Comparison of ENCODE assay signal across 17 mouse cellular contexts in genomic region chr9:35336701-35337055, GRCm38 (mm10).
DNase-seq lines count a peak whose midpoint lies in the region; ATAC-seq and TF ChIP-seq lines count a peak whose summit lies in the region.
"Had no signal": no experiment of that assay in that cellular context is flagged by ENCODE, and none has a peak within 500 bp of the region (broad histone marks: within the 10 kb centered on the region; RNA-seq: fewer than 3 reads in every experiment).

No protein-coding gene starts in this region.

- DNase-seq in heart, postnatal 14 days = no peak
- DNase-seq in CH12.LX (ENCODE audit: extremely low read depth) = peak; percentile 42
- no peak for DNase-seq in embryonic facial prominence, embryonic 14.5 days (ENCODE audit: low spot score)
- no peak for DNase-seq in frontal cortex, postnatal 14 days (ENCODE audit: low spot score in 2 of 2)
- no peak for DNase-seq in neural tube, embryonic 10.5 days (ENCODE audit: extremely low spot score, low spot score)
- DNase-seq: gastrocnemius, adult 2 months; kidney, adult 9 months; lung, postnatal 14 days; right cerebral cortex, postnatal 4 days had no signal

- no peak for TF ChIP-seq CTCF in CH12.LX (conservative IDR thresholded peaks at IDR 0.05 in 1 of 2, IDR thresholded peaks at IDR 0.05 in 1 of 2; ENCODE audit: low read depth in 2 of 2, low read length in 2 of 2)

- H3K4me3 ChIP-seq in forebrain, embryonic 12.5 days (replicated peaks) = no peak overlapping the region
- no peak overlapping the region for H3K4me3 ChIP-seq in forebrain, embryonic 16.5 days (replicated peaks; ENCODE audit: low read length)
- H3K4me3 ChIP-seq in heart, embryonic 16.5 days (ENCODE audit: low read length) = no peak overlapping the region
- H3K4me3 ChIP-seq in CH12.LX (replicated peaks in 1 of 3; ENCODE audit: low read depth in 2 of 3, low read length in 2 of 3, poor library complexity in 1 of 3) = no peak overlapping the region
- no peak overlapping the region for H3K4me3 ChIP-seq in embryonic facial prominence, embryonic 14.5 days (ENCODE audit: low read depth, low read length)
- H3K4me3 ChIP-seq: gastrocnemius, adult 2 months; hindbrain, embryonic 13.5 days; left cerebral cortex, adult 2 months; midbrain, embryonic 13.5 days had no signal

- dilution Hi-C loops in CH12.LX (cut with MboI; ENCODE audit: extremely low pct_ligation_motif_present, extremely low pct_unique_long_range_greater_than_20kb, low sequenced_read_pairs) = no loop called here

- no peak overlapping the region for H3K4me2 ChIP-seq in forebrain, embryonic 12.5 days
- H3K4me2 ChIP-seq in forebrain, embryonic 16.5 days (ENCODE audit: low read length) = no peak overlapping the region
- no peak overlapping the region; the same call in 1 of the 2 replicates for H3K4me2 ChIP-seq in heart, embryonic 16.5 days (ENCODE audit: low read depth, low read length)
- H3K4me2 ChIP-seq in CH12.LX (ENCODE audit: insufficient read depth, low read depth, poor library complexity, severe bottlenecking) = no peak overlapping the region
- H3K4me2 ChIP-seq in embryonic facial prominence, embryonic 14.5 days (ENCODE audit: low read depth, low read length) = no peak overlapping the region
- H3K4me2 ChIP-seq: hindbrain, embryonic 13.5 days; liver, embryonic 11.5 days; midbrain, embryonic 13.5 days had no signal

- no peaks in the 10 kb centered on the region for H3K79me2 ChIP-seq in CH12.LX (replicated peaks; ENCODE audit: control insufficient read depth, extremely low read depth, insufficient read depth, poor library complexity, severe bottlenecking)

- no peak for ATAC-seq in forebrain, embryonic 12.5 days (ENCODE audit: low FRiP score)
- no peak for ATAC-seq in forebrain, embryonic 16.5 days
- ATAC-seq in heart, embryonic 16.5 days (replicated peaks; ENCODE audit: extremely low read depth, insufficient read depth, low FRiP score) = no peak
- no peak for ATAC-seq in embryonic facial prominence, embryonic 14.5 days (ENCODE audit: low read depth)
- ATAC-seq: midbrain, embryonic 13.5 days had no signal

- H3K27me3 ChIP-seq in forebrain, embryonic 12.5 days = peaks cover 93% of the 10 kb centered on the region
- no peaks in the 10 kb centered on the region for H3K27me3 ChIP-seq in forebrain, embryonic 16.5 days (replicated peaks; ENCODE audit: control insufficient read depth, insufficient read depth, low read length)
- H3K27me3 ChIP-seq in heart, embryonic 16.5 days (ENCODE audit: control insufficient read depth, insufficient read depth, low read length) = no peaks in the 10 kb centered on the region
- no peaks in the 10 kb centered on the region for H3K27me3 ChIP-seq in CH12.LX (replicated peaks)
- no peaks in the 10 kb centered on the region for H3K27me3 ChIP-seq in embryonic facial prominence, embryonic 14.5 days (replicated peaks; ENCODE audit: control insufficient read depth, insufficient read depth, low read length)

- no peak for TF ChIP-seq POLR2A in CH12.LX (IDR thresholded peaks at IDR 0.05; ENCODE audit: low read depth, low read length)

- no peaks in the 10 kb centered on the region for H3K36me3 ChIP-seq in forebrain, embryonic 12.5 days (replicated peaks)
- no peaks in the 10 kb centered on the region for H3K36me3 ChIP-seq in forebrain, embryonic 16.5 days (ENCODE audit: control insufficient read depth, insufficient read depth)
- H3K36me3 ChIP-seq in heart, embryonic 16.5 days (ENCODE audit: control insufficient read depth, insufficient read depth) = no peaks in the 10 kb centered on the region
- H3K36me3 ChIP-seq in CH12.LX (replicated peaks in 1 of 2; ENCODE audit: control insufficient read depth in 1 of 2, insufficient read depth in 1 of 2, low read length in 1 of 2) = no peaks in the 10 kb centered on the region
- no peaks in the 10 kb centered on the region for H3K36me3 ChIP-seq in embryonic facial prominence, embryonic 14.5 days (ENCODE audit: control insufficient read depth, insufficient read depth, low read length)
- H3K36me3 ChIP-seq: G1E; hindbrain, embryonic 13.5 days; midbrain, embryonic 13.5 days had no signal

- H3K4me1 ChIP-seq in forebrain, embryonic 12.5 days = peaks cover 68% of the 10 kb centered on the region
- peaks cover 41% of the 10 kb centered on the region for H3K4me1 ChIP-seq in forebrain, embryonic 16.5 days (replicated peaks; ENCODE audit: control insufficient read depth, insufficient read depth, low read length)
- H3K4me1 ChIP-seq in heart, embryonic 16.5 days (ENCODE audit: control insufficient read depth, insufficient read depth, low read length) = peaks cover 77% of the 10 kb centered on the region
- H3K4me1 ChIP-seq in CH12.LX (ENCODE audit: control insufficient read depth in 1 of 2, insufficient read depth in 2 of 2) = peaks cover 9 to 47% of the 10 kb centered on the region in 2 experiments; a peak in 3 of 4 replicates
- H3K4me1 ChIP-seq in embryonic facial prominence, embryonic 14.5 days (ENCODE audit: control insufficient read depth, insufficient read depth, low read length) = peaks cover 89% of the 10 kb centered on the region

- H3K9ac ChIP-seq in forebrain, embryonic 12.5 days = no peak overlapping the region
- no peak overlapping the region for H3K9ac ChIP-seq in forebrain, embryonic 16.5 days (replicated peaks; ENCODE audit: low read depth, low read length)
- H3K9ac ChIP-seq in heart, embryonic 16.5 days (ENCODE audit: low read length) = no peak overlapping the region; the same call in 1 of the 2 replicates
- H3K9ac ChIP-seq in CH12.LX (ENCODE audit: insufficient read depth, low read depth) = no peak overlapping the region
- no peak overlapping the region for H3K9ac ChIP-seq in embryonic facial prominence, embryonic 14.5 days (ENCODE audit: low read depth, low read length)
- H3K9ac ChIP-seq: hindbrain, embryonic 13.5 days; midbrain, embryonic 13.5 days had no signal

- in situ Hi-C loops in CH12.LX (cut with MboI; ENCODE audit: low pct_ligation_motif_present, low pct_unique_long_range_greater_than_20kb, low sequenced_read_pairs) = no loop called here

- no peaks in the 10 kb centered on the region for H3K9me3 ChIP-seq in forebrain, embryonic 12.5 days
- no peaks in the 10 kb centered on the region for H3K9me3 ChIP-seq in forebrain, embryonic 16.5 days (ENCODE audit: control insufficient read depth, low read length)
- H3K9me3 ChIP-seq in heart, embryonic 16.5 days (replicated peaks; ENCODE audit: control insufficient read depth, low read length) = no peaks in the 10 kb centered on the region
- H3K9me3 ChIP-seq in CH12.LX (replicated peaks; ENCODE audit: low read length) = no peaks in the 10 kb centered on the region
- H3K9me3 ChIP-seq in embryonic facial prominence, embryonic 14.5 days (ENCODE audit: control insufficient read depth, low read length) = no peaks in the 10 kb centered on the region
- H3K9me3 ChIP-seq: G1E; hindbrain, embryonic 13.5 days; midbrain, embryonic 13.5 days had no signal

- WGBS in forebrain, embryonic 12.5 days = 77% methylated on average over 5 of the region's 5 CpGs
- WGBS in forebrain, embryonic 16.5 days = 55% methylated on average over 5 of the region's 5 CpGs
- 51% methylated on average over 5 of the region's 5 CpGs for WGBS in heart, embryonic 16.5 days
- 63% methylated on average over 5 of the region's 5 CpGs for WGBS in embryonic facial prominence, embryonic 14.5 days

- intact Hi-C loops in heart, postnatal 14 days (cut with DNase I) = no loop called here

- TF ChIP-seq RAD21 in CH12.LX (IDR thresholded peaks at IDR 0.05; ENCODE audit: low read depth, low read length) = no peak

- TF ChIP-seq EP300 in CH12.LX (IDR thresholded peaks at IDR 0.05; ENCODE audit: low read length) = no peak

- H3K27ac ChIP-seq in forebrain, embryonic 12.5 days = peak overlapping the region; percentile 75; the same call in 1 of the 2 replicates
- no peak overlapping the region for H3K27ac ChIP-seq in forebrain, embryonic 16.5 days (ENCODE audit: low read length)
- H3K27ac ChIP-seq in heart, embryonic 16.5 days (ENCODE audit: low read length) = peak overlapping the region; percentile 86
- no peak overlapping the region for H3K27ac ChIP-seq in CH12.LX (ENCODE audit: insufficient read depth, low read depth)
- peak overlapping the region; percentile 81 for H3K27ac ChIP-seq in embryonic facial prominence, embryonic 14.5 days (replicated peaks; ENCODE audit: low read depth, low read length)
- H3K27ac ChIP-seq: gastrocnemius, adult 2 months; hindbrain, embryonic 13.5 days; left cerebral cortex, adult 2 months; midbrain, embryonic 13.5 days had no signal

TF ChIP-seq in CH12.LX, 34 proteins besides CTCF, POLR2A, EP300 and RAD21:
- TF ChIP-seq HCFC1 (IDR thresholded peaks at IDR 0.05; ENCODE audit: low read depth, low read length) (no peak), TBP (conservative IDR thresholded peaks at IDR 0.05; ENCODE audit: low read depth, low read length) (no peak), POLR2AphosphoS2 (IDR thresholded peaks at IDR 0.05; ENCODE audit: low read depth, low read length) (no peak), MYC (IDR thresholded peaks at IDR 0.05; ENCODE audit: low read depth, low read length) (no peak), JUN (IDR thresholded peaks at IDR 0.05; ENCODE audit: insufficient read depth, low read depth, low read length) (no peak), BHLHE40 (IDR thresholded peaks at IDR 0.05; ENCODE audit: low read depth, low read length) (no peak), MAX (IDR thresholded peaks at IDR 0.05; ENCODE audit: low read length) (no peak), MAFK (IDR thresholded peaks at IDR 0.05; ENCODE audit: insufficient replicate concordance, low read length) (no peak), ETS1 (conservative IDR thresholded peaks at IDR 0.05; ENCODE audit: low read depth, low read length) (no peak), JUND (conservative IDR thresholded peaks at IDR 0.05; ENCODE audit: low read depth, low read length) (no peak), SIN3A (IDR thresholded peaks at IDR 0.05; ENCODE audit: low read length) (no peak), KAT2A (IDR thresholded peaks at IDR 0.05; ENCODE audit: insufficient replicate concordance, low read length) (no peak), SMC3 (IDR thresholded peaks at IDR 0.05; ENCODE audit: low read depth, low read length) (no peak), CHD1 (IDR thresholded peaks at IDR 0.05; ENCODE audit: low read depth, low read length) (no peak), RCOR1 (conservative IDR thresholded peaks at IDR 0.05; ENCODE audit: low read depth, low read length) (no peak)

Comparison
In these comparisons a context has a peak if more than half of its experiments do, and no peak if none do; other contexts are left out.
1. H3K27ac ChIP-seq: peak in forebrain, embryonic 12.5 days (single experiment), heart, embryonic 16.5 days (single experiment) and embryonic facial prominence, embryonic 14.5 days (single experiment); none in forebrain, embryonic 16.5 days (single experiment) and CH12.LX (single experiment).